Mouse (Mus musculus): ENCODE data around the gene Olfr926. TPM values are rescaled to one million over a fixed set of nuclear protein-coding genes. Genes with fewer than 3 reads are reported as not detected.
"Not testable (repeated sequence)": the region's sequence is repeated elsewhere in the genome, so short reads cannot be mapped to it uniquely, and the experiment has no call there.

Gene Olfr926
- not detected in 2 replicates for polyA plus RNA-seq (2014; fragmentation: Nextera tagmentation; extraction: Ambion mirVana)

- no peak within 1 kb of the TSS for H3K4me2 ChIP-seq (ENCODE audit: low read length)
- H3K27ac ChIP-seq (replicated peaks; ENCODE audit: low read depth, low read length) = no peak within 1 kb of the TSS
- WGBS = 85% methylated on average over 2 of the region's 2 CpGs
- ATAC-seq (ENCODE audit: low FRiP score, low TSS enrichment) (no peak), DNase-seq (no peak)
- H3K4me3 ChIP-seq (replicated peaks; ENCODE audit: low read depth, low read length) = no peak within 1 kb of the TSS
- no peaks in the 10 kb centered on the region for H3K9me3 ChIP-seq (ENCODE audit: control insufficient read depth, low read length)
- no peak within 1 kb of the TSS for H3K9ac ChIP-seq (replicated peaks; ENCODE audit: low read length)
- H3K4me1 ChIP-seq (ENCODE audit: control insufficient read depth, insufficient read depth, low read length) = no peaks in the 10 kb centered on the region
- no peaks in the 10 kb centered on the region for H3K27me3 ChIP-seq (ENCODE audit: control insufficient read depth, insufficient read depth, low read length)
- H3K36me3 ChIP-seq (ENCODE audit: control insufficient read depth, insufficient read depth, low read length) = no peaks in the 10 kb centered on the region
Measured at GRCm38 (mm10) chr9:38876826-38877225, at the start of gene Olfr926. Gene Olfr926 (plus strand): TSS chr9:38877126.

- Histone ChIP-seq H3K9ac (replicated peaks; ENCODE audit: low read length) (no peak overlapping the region), H3K27ac (replicated peaks; ENCODE audit: low read depth, low read length) (no peak overlapping the region), H3K4me3 (replicated peaks; ENCODE audit: low read depth, low read length) (no peak overlapping the region), H3K27me3 (ENCODE audit: control insufficient read depth, insufficient read depth, low read length) (no peaks in the 10 kb centered on the region), H3K9me3 (ENCODE audit: control insufficient read depth, low read length) (no peaks in the 10 kb centered on the region), H3K36me3 (ENCODE audit: control insufficient read depth, insufficient read depth, low read length) (no peaks in the 10 kb centered on the region), H3K4me1 (ENCODE audit: control insufficient read depth, insufficient read depth, low read length) (no peaks in the 10 kb centered on the region), H3K4me2 (ENCODE audit: low read length) (no peak overlapping the region)
- ATAC-seq (ENCODE audit: low FRiP score, low TSS enrichment) (no peak), DNase-seq (no peak)
- WGBS = 76% methylated on average over 2 of the region's 2 CpGs
Measured at GRCm38 (mm10) chr9:38833027-38833426, 43.9 kb upstream of the Olfr926 start.

DNA sequence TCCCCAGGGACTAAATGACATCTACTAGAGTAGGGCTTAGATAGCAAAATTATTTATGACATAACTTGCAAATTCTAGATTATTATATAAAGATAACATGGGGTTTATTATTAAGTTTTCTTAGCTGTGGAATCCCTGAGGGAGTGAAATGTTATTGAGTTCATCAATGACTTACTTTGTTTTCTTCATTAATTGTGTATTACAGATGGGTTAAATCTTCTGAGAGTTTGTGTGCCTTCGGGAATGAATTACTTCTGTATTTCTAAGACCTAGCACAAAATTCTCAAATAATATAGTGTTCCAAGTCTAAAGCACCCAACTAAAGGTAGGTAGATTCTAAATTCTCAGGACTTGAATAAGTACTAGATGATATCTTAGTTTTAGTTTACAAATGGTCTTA, 32.8 kb upstream of the Olfr926 start, which contains the start of gene Olfr924:
Olfr924 (plus strand) TSS at position 301 of the 400 bp plus-strand sequence.
- no peaks in the 10 kb centered on the region for H3K27me3 ChIP-seq (ENCODE audit: control insufficient read depth, insufficient read depth, low read length)
- no peaks in the 10 kb centered on the region for H3K36me3 ChIP-seq (ENCODE audit: control insufficient read depth, insufficient read depth, low read length)
- H3K4me2 ChIP-seq (ENCODE audit: low read length) = no peak within 1 kb of the TSS
- H3K9ac ChIP-seq (replicated peaks; ENCODE audit: low read length) = no peak within 1 kb of the TSS
- no peak within 1 kb of the TSS for H3K27ac ChIP-seq (replicated peaks; ENCODE audit: low read depth, low read length)
- no peak within 1 kb of the TSS for H3K4me3 ChIP-seq (replicated peaks; ENCODE audit: low read depth, low read length)
- H3K9me3 ChIP-seq (ENCODE audit: control insufficient read depth, low read length) = no peaks in the 10 kb centered on the region
- DNase-seq = no peak
- no peak for ATAC-seq (ENCODE audit: low FRiP score, low TSS enrichment)
- no peaks in the 10 kb centered on the region for H3K4me1 ChIP-seq (ENCODE audit: control insufficient read depth, insufficient read depth, low read length)
- WGBS = 92% methylated on average over 1 of the region's 1 CpGs

DNA sequence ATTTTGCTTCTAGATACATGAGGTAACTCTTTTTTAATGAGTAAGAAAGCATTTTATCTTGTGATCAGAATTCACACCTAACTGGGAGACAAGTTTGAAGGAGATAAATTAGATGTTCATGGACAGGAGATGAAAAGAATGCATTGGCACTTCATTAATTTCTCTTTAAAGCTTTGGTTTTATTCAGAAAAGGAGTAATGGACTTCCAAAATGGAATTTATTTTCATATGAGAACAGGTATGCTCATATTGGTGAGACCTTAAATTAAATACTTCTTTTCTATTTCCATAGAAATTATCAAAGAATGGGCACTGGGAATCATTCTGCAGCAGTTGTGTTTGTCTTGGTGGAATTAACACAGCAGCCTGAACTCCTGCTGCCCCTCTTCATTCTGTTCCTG, 22.2 kb upstream of the Olfr926 start, which contains the start of gene Olfr26:
Olfr26 (plus strand) TSS at position 301 of the 400 bp plus-strand sequence.
- Histone ChIP-seq H3K4me2 (ENCODE audit: low read length) (no peak within 1 kb of the TSS), H3K27ac (replicated peaks; ENCODE audit: low read depth, low read length) (no peak within 1 kb of the TSS), H3K27me3 (ENCODE audit: control insufficient read depth, insufficient read depth, low read length) (no peaks in the 10 kb centered on the region), H3K4me1 (ENCODE audit: control insufficient read depth, insufficient read depth, low read length) (no peaks in the 10 kb centered on the region), H3K36me3 (ENCODE audit: control insufficient read depth, insufficient read depth, low read length) (no peaks in the 10 kb centered on the region), H3K9me3 (ENCODE audit: control insufficient read depth, low read length) (no peaks in the 10 kb centered on the region), H3K4me3 (replicated peaks; ENCODE audit: low read depth, low read length) (no peak within 1 kb of the TSS), H3K9ac (replicated peaks; ENCODE audit: low read length) (no peak within 1 kb of the TSS)
- no peak for DNase-seq
- no peak for ATAC-seq (ENCODE audit: low FRiP score, low TSS enrichment)

DNA sequence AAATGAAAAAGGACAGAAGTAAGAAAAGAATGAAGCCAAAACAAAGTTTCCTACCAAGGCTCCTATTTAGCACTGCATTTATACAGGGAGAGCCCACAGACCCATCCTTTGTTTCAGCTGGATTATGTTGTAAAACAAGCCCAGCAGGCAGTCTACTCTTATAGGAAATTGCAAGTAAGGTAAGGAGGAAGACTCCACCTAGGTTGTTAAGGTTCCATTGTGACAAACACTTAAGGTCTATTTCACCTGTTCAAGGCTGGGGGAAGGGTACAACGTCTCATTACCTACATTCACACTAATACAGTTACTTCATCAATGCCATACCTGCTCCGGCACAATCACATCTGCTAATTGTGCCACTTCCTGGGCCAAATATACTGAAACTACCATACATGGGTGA, 2.0 kb upstream of the Olfr926 start:
- H3K27me3 ChIP-seq (ENCODE audit: control insufficient read depth, insufficient read depth, low read length); H3K9ac ChIP-seq (replicated peaks; ENCODE audit: low read length); H3K9me3 ChIP-seq (ENCODE audit: control insufficient read depth, low read length); H3K4me3 ChIP-seq (replicated peaks; ENCODE audit: low read depth, low read length); H3K36me3 ChIP-seq (ENCODE audit: control insufficient read depth, insufficient read depth, low read length); DNase-seq; H3K4me2 ChIP-seq (ENCODE audit: low read length); H3K4me1 ChIP-seq (ENCODE audit: control insufficient read depth, insufficient read depth, low read length); ATAC-seq (ENCODE audit: low FRiP score, low TSS enrichment); H3K27ac ChIP-seq (replicated peaks; ENCODE audit: low read depth, low read length): not testable (repeated sequence)
- 73% methylated on average over 2 of the region's 2 CpGs for WGBS

Other genes with a start within 250 kb of the Olfr926 start
- not detected in 2 replicates for gene Olfr916, start 217.3 kb upstream of the Olfr926 start, polyA plus RNA-seq (2014; fragmentation: Nextera tagmentation; extraction: Ambion mirVana)
- gene Olfr917, start 211.3 kb upstream of the Olfr926 start, polyA plus RNA-seq (2014; fragmentation: Nextera tagmentation; extraction: Ambion mirVana) = not detected in 2 replicates
- not detected in 2 replicates for gene Olfr918, start 202.5 kb upstream of the Olfr926 start, polyA plus RNA-seq (2014; fragmentation: Nextera tagmentation; extraction: Ambion mirVana)
- not detected in 2 replicates for gene Olfr919, start 173.5 kb upstream of the Olfr926 start, polyA plus RNA-seq (2014; fragmentation: Nextera tagmentation; extraction: Ambion mirVana)
- gene Vwa5a, start 158.9 kb upstream of the Olfr926 start, polyA plus RNA-seq (2014; fragmentation: Nextera tagmentation; extraction: Ambion mirVana) = 3.6 and 7.2 TPM in 2 replicates
- not detected in 2 replicates for gene Olfr920, start 124.8 kb upstream of the Olfr926 start, polyA plus RNA-seq (2014; fragmentation: Nextera tagmentation; extraction: Ambion mirVana)
- gene Olfr921, start 104.1 kb upstream of the Olfr926 start, polyA plus RNA-seq (2014; fragmentation: Nextera tagmentation; extraction: Ambion mirVana) = not detected in 2 replicates
- not detected in 2 replicates for gene Olfr922, start 62.5 kb upstream of the Olfr926 start, polyA plus RNA-seq (2014; fragmentation: Nextera tagmentation; extraction: Ambion mirVana)
- not detected in 2 replicates for gene Olfr923, start 50.6 kb upstream of the Olfr926 start, polyA plus RNA-seq (2014; fragmentation: Nextera tagmentation; extraction: Ambion mirVana)
- gene Olfr924, start 32.7 kb upstream of the Olfr926 start, polyA plus RNA-seq (2014; fragmentation: Nextera tagmentation; extraction: Ambion mirVana) = not detected in 2 replicates
- not detected in 2 replicates for gene Olfr26, start 22.1 kb upstream of the Olfr926 start, polyA plus RNA-seq (2014; fragmentation: Nextera tagmentation; extraction: Ambion mirVana)
- not detected in 2 replicates for gene Olfr930, start 52.7 kb downstream of the Olfr926 start, polyA plus RNA-seq (2014; fragmentation: Nextera tagmentation; extraction: Ambion mirVana)
- not detected in 2 replicates for gene Olfr933, start 95.2 kb downstream of the Olfr926 start, polyA plus RNA-seq (2014; fragmentation: Nextera tagmentation; extraction: Ambion mirVana)
- not detected in 2 replicates for gene Olfr934, start 111.2 kb downstream of the Olfr926 start, polyA plus RNA-seq (2014; fragmentation: Nextera tagmentation; extraction: Ambion mirVana)
- gene Olfr935, start 122.6 kb downstream of the Olfr926 start, polyA plus RNA-seq (2014; fragmentation: Nextera tagmentation; extraction: Ambion mirVana) = not detected in 2 replicates
- not detected in 2 replicates for gene Olfr146, start 146.3 kb downstream of the Olfr926 start, polyA plus RNA-seq (2014; fragmentation: Nextera tagmentation; extraction: Ambion mirVana)
- not detected in 2 replicates for gene Olfr937, start 187.8 kb downstream of the Olfr926 start, polyA plus RNA-seq (2014; fragmentation: Nextera tagmentation; extraction: Ambion mirVana)
- not detected in 2 replicates for gene Olfr938, start 201.8 kb downstream of the Olfr926 start, polyA plus RNA-seq (2014; fragmentation: Nextera tagmentation; extraction: Ambion mirVana)